Mouse (Mus musculus) brain, embryonic 14.5 days (tissue): ENCODE data around the gene Mrnip.

Experiments used
- CTCF ChIP-seq: fragments of 200-500 bp; IDR thresholded peaks from 2 replicates; pipeline ENCODE4 v1.5.1; 2012; ENCODE audit warnings: inconsistent platforms, mild to moderate bottlenecking, moderate library complexity, borderline replicate concordance; ENCODE audit not compliant: insufficient read depth, insufficient read length; ENCODE audit errors: extremely low read depth
- POLR2A ChIP-seq: fragments of 200-500 bp; IDR thresholded peaks from 2 replicates; pipeline ENCODE4 v1.6.1; 2012; ENCODE audit warnings: mild to moderate bottlenecking, inconsistent platforms, borderline replicate concordance; ENCODE audit not compliant: poor library complexity, insufficient read depth, insufficient read length, severe bottlenecking; ENCODE audit errors: extremely low read depth

- TF ChIP-seq POLR2A (no peak), CTCF (no peak)
These were observed 33.8 kb downstream of the Mrnip start for GRCm38 (mm10) chr11:50208039-50208438.
